Mouse (Mus musculus) kidney, adult 18-20 months (tissue): ENCODE data around the gene Rev1.
"Not testable (repeated sequence)": the region's sequence is repeated elsewhere in the genome, so short reads cannot be mapped to it uniquely, and the experiment has no call there.

ENCODE experiments used
- DNase-seq: peaks from one replicate; pipeline ENCODE4 v3.0.0; 2021

The Rev1 gene

GRCm38 (mm10) chr1:38062156-38062555 lies 67.4 kb downstream of the Rev1 start:
- DNase-seq: not testable (repeated sequence)

GRCm38 (mm10) chr1:38058417-38058816 lies 71.2 kb downstream of the Rev1 start:
- DNase-seq: no peak

- DNase-seq: no peak
Measured at GRCm38 (mm10) chr1:38055176-38055575, 74.4 kb downstream of the Rev1 start.

- DNase-seq: no peak
Measured at GRCm38 (mm10) chr1:38049562-38049961, 80.0 kb downstream of the Rev1 start.

- DNase-seq: no peak
Measured at GRCm38 (mm10) chr1:38048121-38048520, 81.5 kb downstream of the Rev1 start.

- DNase-seq: no peak
Measured at GRCm38 (mm10) chr1:38038898-38039297, 90.7 kb downstream of the Rev1 start.

GRCm38 (mm10) chr1:38037375-38037774 lies 92.2 kb downstream of the Rev1 start:
- DNase-seq: no peak

- DNase-seq: no peak
Measured at GRCm38 (mm10) chr1:38035521-38035920, 94.1 kb downstream of the Rev1 start.

GRCm38 (mm10) chr1:38031391-38031790 lies 98.2 kb downstream of the Rev1 start:
- no peak for DNase-seq

GRCm38 (mm10) chr1:38027301-38027700 lies 102.3 kb downstream of the Rev1 start:
- DNase-seq: no peak

GRCm38 (mm10) chr1:38014551-38015203 lies 114.9 kb downstream of the Rev1 start:
- no peak for DNase-seq

GRCm38 (mm10) chr1:38012509-38012908 lies 117.1 kb downstream of the Rev1 start:
- DNase-seq: no peak

GRCm38 (mm10) chr1:38012104-38012503 lies 117.5 kb downstream of the Rev1 start:
- no peak for DNase-seq

GRCm38 (mm10) chr1:38011647-38012046 lies 118.0 kb downstream of the Rev1 start:
- no peak for DNase-seq

GRCm38 (mm10) chr1:38006741-38007140 lies 122.9 kb downstream of the Rev1 start:
- no peak for DNase-seq

- DNase-seq: no peak
Measured at GRCm38 (mm10) chr1:38003046-38003445, 126.6 kb downstream of the Rev1 start.
